Mouse (Mus musculus) olfactory bulb, adult 2 months (tissue): ENCODE results near the gene Nek11.
"Not testable (repeated sequence)": the region's sequence is repeated elsewhere in the genome, so short reads cannot be mapped to it uniquely, and the experiment has no call there.

Experiments used
- CTCF ChIP-seq: fragments of 200-500 bp; IDR thresholded peaks from 2 replicates; pipeline ENCODE4 v1.5.1; 2012; ENCODE audit warnings: low read depth, mild to moderate bottlenecking, low read length, moderate library complexity; ENCODE audit not compliant: insufficient read depth
- POLR2A ChIP-seq: fragments of 200-500 bp; IDR thresholded peaks from 2 replicates; pipeline ENCODE4 v1.6.1; 2012; ENCODE audit warnings: mild to moderate bottlenecking, low read depth, low read length, moderate library complexity; ENCODE audit not compliant: insufficient read depth

- TF ChIP-seq CTCF, POLR2A: not testable (repeated sequence)
Measured at GRCm38 (mm10) chr9:105125206-105125605, 270.1 kb downstream of the Nek11 start.
